Mouse (Mus musculus): ENCODE data around the gene Nfat5.

Gene Nfat5

DNA sequence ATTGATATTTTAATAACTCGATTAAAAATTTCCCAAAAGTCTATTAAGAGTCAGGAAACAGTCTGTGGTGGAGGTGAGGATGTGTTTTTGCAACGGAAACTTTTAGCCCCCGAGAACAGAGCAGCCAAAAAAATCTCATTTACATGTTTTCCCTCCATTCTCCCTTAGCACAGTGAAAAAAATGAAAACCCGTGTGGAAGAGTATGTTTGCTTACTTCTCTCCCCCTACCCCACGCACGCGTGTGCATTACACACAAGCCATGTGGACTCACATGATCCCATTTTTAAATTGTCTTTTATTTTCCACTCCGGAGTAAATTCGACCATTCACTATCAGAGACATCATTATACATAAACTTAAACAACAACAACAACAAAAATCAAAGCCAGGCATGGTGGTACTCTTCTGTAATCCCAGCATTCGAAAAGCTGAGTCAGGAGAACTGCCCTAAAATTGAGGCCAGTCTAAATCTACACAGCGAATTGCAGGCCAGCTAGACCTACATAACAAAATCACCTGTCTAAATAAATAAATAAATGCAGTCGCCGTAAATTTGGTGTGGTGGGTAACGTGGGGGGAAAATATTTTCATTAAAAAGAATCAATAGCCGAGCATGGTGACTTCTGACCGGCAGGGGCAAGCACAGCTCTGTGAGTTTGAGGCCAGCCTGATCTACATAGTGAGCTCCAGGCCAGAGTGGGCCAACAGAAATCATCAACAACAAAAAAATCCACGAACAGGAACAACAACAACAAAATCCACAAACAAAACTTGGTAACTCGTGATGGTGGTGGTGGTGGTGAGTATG is 947 bp upstream of the Nfat5 start:
- peak; percentile 4 for DNase-seq

DNA sequence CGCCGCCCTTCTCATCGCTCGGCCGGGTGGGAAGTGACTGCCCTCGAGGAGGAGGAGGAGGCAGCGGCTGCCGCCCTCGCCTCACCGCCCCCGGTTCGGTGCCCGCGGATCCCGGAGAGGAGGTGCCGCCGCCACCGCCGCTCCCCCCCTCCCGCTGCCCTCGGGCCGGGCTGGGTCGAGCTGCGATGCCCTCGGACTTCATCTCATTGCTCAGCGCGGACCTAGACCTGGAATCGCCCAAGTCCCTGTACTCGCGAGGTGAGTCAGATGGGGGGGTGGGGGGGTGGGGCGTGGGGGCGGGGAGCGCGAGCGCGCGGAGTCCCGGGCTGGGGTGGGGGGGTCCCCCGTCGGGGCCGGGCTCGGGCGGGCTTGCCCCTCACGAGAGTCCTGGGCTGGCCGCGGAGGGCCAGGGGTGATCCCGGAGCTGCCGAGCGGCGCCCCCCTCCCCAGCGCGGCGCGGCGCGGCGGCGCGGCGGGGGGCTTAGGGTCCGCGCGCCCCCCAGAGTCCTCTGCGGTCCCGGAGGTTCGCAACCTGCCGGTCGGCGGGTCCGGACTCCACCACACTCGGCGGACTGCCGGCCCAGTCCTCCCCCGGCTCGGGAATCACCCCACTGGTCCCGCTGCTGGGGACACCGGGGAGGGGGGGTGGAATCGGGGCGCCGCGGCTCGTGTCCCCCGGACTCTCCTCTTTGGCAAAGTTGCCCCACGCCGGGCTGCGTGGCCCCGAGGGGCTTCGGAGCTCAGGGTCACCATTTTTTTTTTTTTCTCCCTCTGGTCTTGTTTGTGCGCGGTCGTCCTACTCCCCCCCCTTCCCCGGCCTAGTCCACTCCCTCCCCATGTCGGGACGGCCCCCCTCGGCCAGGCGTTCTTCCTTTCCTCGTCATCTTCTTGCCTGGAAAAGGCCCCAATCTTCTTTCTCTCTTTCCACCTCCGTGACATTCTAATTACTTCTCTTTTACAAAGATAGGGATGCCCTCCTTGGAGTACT is 665 bp downstream of the Nfat5 start:
- peak; percentile 48 for DNase-seq

GRCm38 (mm10) chr8:107295450-107295849 is 2.2 kb downstream of the Nfat5 start:
- DNase-seq = no peak

DNA sequence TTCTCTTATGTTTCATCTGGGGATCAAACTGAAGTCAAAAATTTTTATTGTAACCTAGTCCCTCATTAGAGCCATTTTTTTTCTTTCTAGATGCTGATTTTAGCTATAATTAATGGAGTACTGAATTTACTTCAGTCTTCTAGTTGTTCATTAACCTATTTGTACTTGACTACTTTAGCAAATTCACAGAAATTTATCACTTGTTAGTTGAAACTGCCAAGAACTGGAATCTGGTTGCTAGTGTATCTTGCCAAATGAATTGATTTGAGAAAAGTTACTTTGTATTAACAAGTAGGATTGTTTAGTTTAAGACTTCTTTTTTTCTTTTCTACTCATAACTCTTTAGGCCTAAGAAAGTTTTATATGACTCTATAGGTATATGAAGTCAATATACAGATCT is 18.6 kb downstream of the Nfat5 start:
- no peak for DNase-seq

DNA sequence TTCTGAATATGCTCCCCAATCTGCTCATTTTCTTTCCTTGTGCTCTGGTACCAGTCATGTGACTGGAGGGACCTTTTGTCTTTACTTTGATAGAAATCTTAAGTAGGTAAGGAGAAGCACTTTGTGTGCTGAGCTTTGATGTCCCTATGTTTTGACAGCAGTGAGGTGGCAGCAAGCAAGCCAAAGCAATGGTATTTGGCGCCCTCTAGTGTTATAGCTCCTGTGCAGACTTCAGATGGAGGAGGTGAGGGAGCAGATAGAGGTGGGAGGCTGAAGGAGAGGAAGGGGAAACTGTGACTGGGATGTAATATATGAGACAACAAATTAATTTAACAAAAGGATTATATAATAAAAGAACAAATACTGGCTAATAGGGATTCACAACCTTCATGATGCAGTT is 30.9 kb downstream of the Nfat5 start:
- DNase-seq = peak; percentile 72

DNA sequence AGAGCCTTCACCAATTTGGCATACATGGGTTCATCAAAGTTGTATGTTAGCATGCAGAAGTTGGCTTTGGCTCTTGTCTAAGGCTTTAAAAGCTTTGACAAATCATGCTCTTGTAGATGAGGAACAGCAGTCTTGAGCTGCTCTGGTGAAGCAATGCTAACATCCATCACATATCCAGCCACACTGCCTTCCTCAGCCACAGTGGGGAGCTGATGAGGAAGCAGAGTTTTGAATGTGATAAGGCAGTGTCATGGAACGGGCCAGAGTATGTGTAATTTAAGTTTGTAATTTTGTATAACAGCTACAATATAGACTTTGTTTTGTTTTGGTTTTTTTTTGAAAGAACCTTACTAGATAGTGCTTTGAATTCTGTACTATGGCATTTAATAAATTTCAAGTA is 36.3 kb downstream of the Nfat5 start:
- DNase-seq = no peak

GRCm38 (mm10) chr8:107336480-107336879 is 43.2 kb downstream of the Nfat5 start:
- no peak for DNase-seq

DNA sequence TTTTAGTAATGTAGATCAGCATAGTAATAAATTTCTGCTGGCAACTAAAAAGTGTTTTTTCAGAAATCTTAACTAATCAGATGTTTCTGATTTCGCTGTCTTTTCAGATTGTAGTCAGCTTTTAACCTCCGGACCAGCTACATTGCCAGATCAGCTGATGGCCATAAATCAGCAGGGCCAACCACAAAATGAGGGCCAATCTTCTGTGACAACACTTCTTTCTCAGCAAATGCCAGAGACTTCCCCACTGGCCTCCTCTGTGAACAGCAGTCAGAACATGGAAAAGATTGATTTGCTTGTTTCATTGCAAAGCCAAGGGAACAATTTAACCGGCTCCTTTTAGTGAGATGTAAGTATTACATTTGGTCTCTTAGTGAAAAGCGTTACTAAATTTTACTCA is 77.0 kb downstream of the Nfat5 start:
- no peak for DNase-seq

GRCm38 (mm10) chr8:107377346-107377745 is 84.1 kb downstream of the Nfat5 start:
- no peak for DNase-seq

- no peak for DNase-seq
Measured at GRCm38 (mm10) chr8:107380734-107381133, 87.5 kb downstream of the Nfat5 start.

- DNase-seq = no peak
Measured at GRCm38 (mm10) chr8:107381666-107382065, 88.4 kb downstream of the Nfat5 start.

DNA sequence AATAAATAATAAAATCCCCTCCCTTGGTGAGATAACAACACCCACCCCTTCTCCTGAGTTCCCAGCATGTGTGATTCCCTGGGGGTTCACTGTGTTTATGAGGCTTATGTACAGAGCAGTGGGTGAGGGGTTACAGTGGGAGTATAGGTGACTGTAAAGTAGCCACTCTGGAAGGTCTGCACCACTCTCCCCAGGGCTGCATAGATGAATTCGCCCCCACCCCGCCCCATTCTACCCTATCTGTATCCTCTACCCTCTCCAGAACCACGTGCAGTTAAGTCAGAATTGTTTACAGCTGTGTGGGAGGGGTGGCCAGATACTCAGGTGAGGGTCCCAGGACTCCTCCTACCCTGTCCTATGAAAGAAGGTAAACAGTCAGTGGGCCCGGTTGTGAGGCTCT is 89.6 kb downstream of the Nfat5 start:
- DNase-seq = no peak

- no peak for DNase-seq
Measured at GRCm38 (mm10) chr8:107384651-107385050, 91.4 kb downstream of the Nfat5 start.

DNA sequence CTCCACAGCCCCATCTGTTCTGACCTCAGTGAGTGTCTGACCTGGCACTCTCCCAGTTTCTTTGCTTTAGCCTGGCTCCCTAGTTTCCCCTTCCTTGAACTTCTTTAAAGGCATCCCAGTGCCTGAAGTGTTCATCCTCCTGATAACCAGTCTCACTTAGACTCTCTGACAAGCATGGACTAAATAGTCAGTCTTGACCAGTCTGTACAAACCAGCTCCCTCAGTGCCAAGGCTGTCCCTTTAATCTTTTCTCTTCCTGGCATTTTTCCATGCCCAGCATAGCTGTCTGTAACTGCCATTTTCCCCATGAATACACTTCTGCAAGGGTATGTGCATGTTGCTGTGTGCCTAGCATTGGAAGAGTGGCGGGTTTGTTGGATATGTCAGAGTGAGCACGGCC is 91.8 kb downstream of the Nfat5 start:
- DNase-seq = no peak

DNA sequence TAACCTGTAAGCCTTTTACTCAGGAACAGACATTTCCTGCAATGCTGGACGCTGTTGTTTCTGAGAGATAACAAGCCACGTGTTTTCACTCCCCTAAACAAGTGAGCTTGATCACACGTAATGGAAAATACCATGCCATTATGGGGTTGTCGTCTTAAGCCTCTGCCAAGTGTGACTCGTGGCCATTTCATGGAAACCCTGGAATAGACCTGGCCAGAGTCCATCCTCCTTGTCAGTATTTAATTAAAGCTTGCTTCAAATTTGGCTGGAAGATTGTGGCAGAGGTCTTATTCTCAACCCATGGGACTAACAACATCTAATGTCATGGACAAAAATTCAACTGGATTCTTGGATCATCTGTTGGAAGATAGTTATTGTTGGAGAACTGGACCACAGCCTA is 92.9 kb downstream of the Nfat5 start:
- DNase-seq = no peak

- no peak for DNase-seq
Measured at GRCm38 (mm10) chr8:107386642-107387041, 93.4 kb downstream of the Nfat5 start.

- peak; percentile 36 for DNase-seq
Measured at GRCm38 (mm10) chr8:107387861-107388260, 94.6 kb downstream of the Nfat5 start.

GRCm38 (mm10) chr8:107389557-107389956 is 96.3 kb downstream of the Nfat5 start:
- DNase-seq = peak; percentile 36

- DNase-seq = no peak
Measured at GRCm38 (mm10) chr8:107390476-107391135, 97.3 kb downstream of the Nfat5 start.

DNA sequence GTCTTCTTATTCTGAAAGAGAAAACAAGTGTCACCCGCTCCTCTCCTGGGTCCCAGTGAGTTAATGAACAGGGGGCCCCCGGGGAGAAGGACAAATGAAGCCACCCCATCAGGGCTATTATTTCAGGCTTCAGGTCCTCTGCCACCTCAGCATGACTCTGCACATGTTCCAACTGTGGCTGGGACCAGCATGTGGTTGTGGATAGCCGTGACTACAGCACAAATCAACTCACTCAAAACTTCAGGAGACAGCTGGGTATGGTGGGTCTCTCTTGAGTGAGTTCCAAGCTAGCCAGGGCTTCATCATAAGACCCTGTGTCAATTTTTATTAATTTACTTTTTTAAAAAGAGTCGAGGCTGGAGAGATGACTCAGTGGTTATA is 97.9 kb downstream of the Nfat5 start:
- no peak for DNase-seq

DNA sequence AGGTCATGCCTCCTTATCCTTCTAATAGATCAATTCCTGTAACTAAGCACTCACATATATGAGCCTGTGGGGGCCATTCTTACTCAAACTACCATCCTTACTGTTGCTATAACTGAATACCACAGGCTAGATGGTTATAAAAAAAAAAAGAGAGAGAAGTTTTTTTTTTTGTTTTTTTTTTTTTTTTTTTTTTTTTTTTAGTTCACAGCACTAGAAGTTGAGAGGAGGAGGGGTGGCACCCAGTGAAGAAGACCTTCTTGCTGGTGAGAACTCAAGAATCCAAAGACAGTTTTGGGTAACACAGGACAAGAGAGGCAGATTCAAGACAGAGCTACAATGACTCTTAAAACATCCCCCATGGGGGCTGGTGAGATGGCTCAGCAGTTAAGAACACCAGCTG is 102.1 kb downstream of the Nfat5 start:
- DNase-seq = no peak

- DNase-seq = no peak
Measured at GRCm38 (mm10) chr8:107396106-107396670, 102.9 kb downstream of the Nfat5 start.

- DNase-seq = no peak
Measured at GRCm38 (mm10) chr8:107397665-107398064, 104.4 kb downstream of the Nfat5 start.
